Mouse (Mus musculus) stomach, embryonic 14.5 days (tissue): ENCODE data around the gene Vmn1r43. TPM values are rescaled to one million over a fixed set of nuclear protein-coding genes. Genes with fewer than 3 reads are reported as not detected.

Experiments
- ATAC-seq: fragments of 200-750 bp; cut with Nextera tagmentation; 2 replicates; pipeline ENCODE4 v1.8.0; 2017; ENCODE audit warnings: low read depth, moderate TSS enrichment; ENCODE audit not compliant: insufficient number of reproducible peaks, insufficient read depth, low FRiP score
- H3K27ac ChIP-seq: fragments of 300-500 bp; sonication (generic); 2 replicates; pipeline ENCODE4 v1.5.1; 2014; ENCODE audit warnings: mild to moderate bottlenecking, low read length, moderate library complexity, mixed read lengths
- H3K27me3 ChIP-seq: fragments of 300-500 bp; sonication (generic); 2 replicates; pipeline ENCODE4 v1.6.1; 2014; ENCODE audit warnings: low read length, control low read depth, mixed read lengths; ENCODE audit not compliant: control insufficient read depth, insufficient read depth
- H3K36me3 ChIP-seq: fragments of 300-500 bp; sonication (generic); 2 replicates; pipeline ENCODE4 v1.6.1; 2014; ENCODE audit warnings: mild to moderate bottlenecking, control low read depth, low read length, moderate library complexity, mixed read lengths; ENCODE audit not compliant: control insufficient read depth, insufficient read depth
- H3K4me1 ChIP-seq: fragments of 300-500 bp; sonication (generic); 2 replicates; pipeline ENCODE4 v1.6.1; 2014; ENCODE audit warnings: low read length, control low read depth, mixed read lengths; ENCODE audit not compliant: control insufficient read depth, insufficient read depth
- H3K4me2 ChIP-seq: fragments of 300-500 bp; sonication (generic); replicated peaks from 2 replicates; pipeline ENCODE4 v1.6.1; 2014; ENCODE audit warnings: low read depth, low read length, control low read depth
- H3K4me3 ChIP-seq: fragments of 300-500 bp; sonication (generic); 2 replicates; pipeline ENCODE4 v1.5.1; 2014; ENCODE audit warnings: low read depth, low read length, control low read depth
- H3K9ac ChIP-seq: fragments of 300-500 bp; sonication (generic); replicated peaks from 2 replicates; pipeline ENCODE4 v1.6.1; 2014; ENCODE audit warnings: low read depth, mild to moderate bottlenecking, control low read depth, low read length, moderate library complexity, mixed read lengths
- H3K9me3 ChIP-seq: fragments of 300-500 bp; sonication (generic); 2 replicates; pipeline ENCODE4 v1.6.1; 2016; ENCODE audit warnings: low read depth, low read length, control low read depth; ENCODE audit not compliant: control insufficient read depth
- WGBS: fragments of 180-500 bp; shearing (Covaris S2); extraction: QIAGEN DNeasy Blood & Tissue Kit; methylation state at CpG from one replicate; pipeline ENCODE4 v1.1.7; 2014; 5-methylcytosine and 5-hydroxymethylcytosine counted together
- polyA plus RNA-seq: library from polyadenylated mRNA; unstranded; fragments of >200 nt; fragmentation: Nextera tagmentation; extraction: Ambion mirVana; gene quantifications from 2 replicates; pipeline ENCODE4 v1.2.1, GENCODE M21; 2014

Gene Vmn1r43
- polyA plus RNA-seq, 1 experiment from 2014 or later: not detected

GRCm38 (mm10) chr6:89857552-89857951 is 18.7 kb downstream of the Vmn1r43 start:
- Histone ChIP-seq H3K4me3 (no peak overlapping the region), H3K27me3 (no peaks in the 10 kb centered on the region), H3K36me3 (no peaks in the 10 kb centered on the region), H3K27ac (no peak overlapping the region), H3K4me1 (no peaks in the 10 kb centered on the region), H3K4me2 (no peak overlapping the region), H3K9ac (no peak overlapping the region), H3K9me3 (0 out of 2 replicates have a peak, but pooled peaks cover 3% of the 10 kb centered on the region)
- whole genome bisulfite sequencing: 81% methylated on average over 3 of the region's 3 CpGs
- no peak for ATAC-seq

Other genes with a start within 250 kb of the Vmn1r43 start
- gene Txnrd3, start 232.4 kb downstream of the Vmn1r43 start, polyA plus RNA-seq: 12.0 and 12.9 TPM in 2 replicates
- gene Vmn1r40, start 168.9 kb downstream of the Vmn1r43 start, polyA plus RNA-seq: not detected in 2 replicates
- not detected in 2 replicates for gene Vmn1r41, start 135.6 kb downstream of the Vmn1r43 start, polyA plus RNA-seq
- gene Vmn1r42, start within 50 bp of the Vmn1r43 start, polyA plus RNA-seq: not detected in 2 replicates
- gene Vmn1r44, start 7.2 kb upstream of the Vmn1r43 start, polyA plus RNA-seq: not detected in 2 replicates
- gene Vmn1r45, start 64.2 kb upstream of the Vmn1r43 start, polyA plus RNA-seq: not detected in 2 replicates
- not detected in 2 replicates for gene Vmn1r46, start 92.9 kb upstream of the Vmn1r43 start, polyA plus RNA-seq
- not detected in 2 replicates for gene Vmn1r47, start 139.7 kb upstream of the Vmn1r43 start, polyA plus RNA-seq
- not detected in 2 replicates for gene Vmn1r48, start 160.4 kb upstream of the Vmn1r43 start, polyA plus RNA-seq
- not detected in 2 replicates for gene Vmn1r49, start 202.1 kb upstream of the Vmn1r43 start, polyA plus RNA-seq
- gene Vmn1r50, start 225.0 kb upstream of the Vmn1r43 start, polyA plus RNA-seq: not detected in 2 replicates
- gene Vmn1r51, start 246.2 kb upstream of the Vmn1r43 start, polyA plus RNA-seq: 0.10 TPM in 1 of 2 replicates, not detected in the other